Mouse (Mus musculus) intestine, embryonic 14.5 days (tissue): ENCODE measurements around the gene Prpf39. TPM values are rescaled to one million over a fixed set of nuclear protein-coding genes. Genes with fewer than 3 reads are reported as not detected.
A peak's percentile ranks its signal among the peaks of the same experiment; 100 is the strongest.

ENCODE experiments used
- ATAC-seq: fragments of 200-750 bp; cut with Nextera tagmentation; replicated peaks from 2 replicates; pipeline ENCODE4 v1.8.0; 2017; ENCODE audit warnings: low read depth, moderate number of reproducible peaks, moderate TSS enrichment, moderate library complexity; ENCODE audit not compliant: low FRiP score, low TSS enrichment
- DNase-seq: peaks from one replicate; pipeline ENCODE4 v3.0.0-alpha.2; 2018; ENCODE audit warnings: low spot score
- H3K27ac ChIP-seq: fragments of 300-500 bp; sonication (generic); 2 replicates; pipeline ENCODE4 v1.5.1; 2014; ENCODE audit warnings: low read depth, mild to moderate bottlenecking, control low read depth
- H3K27me3 ChIP-seq: fragments of 300-500 bp; sonication (generic); replicated peaks from 2 replicates; pipeline ENCODE4 v1.6.1; 2014; ENCODE audit warnings: low read length, control low read depth; ENCODE audit not compliant: control insufficient read depth, insufficient read depth
- H3K36me3 ChIP-seq: fragments of 300-500 bp; sonication (generic); 2 replicates; pipeline ENCODE4 v1.6.1; 2014; ENCODE audit warnings: low read length, control low read depth; ENCODE audit not compliant: control insufficient read depth, insufficient read depth
- H3K4me1 ChIP-seq: fragments of 300-500 bp; sonication (generic); replicated peaks from 2 replicates; pipeline ENCODE4 v1.6.1; 2014; ENCODE audit warnings: low read length, control low read depth, mixed read lengths; ENCODE audit not compliant: control insufficient read depth, insufficient read depth
- H3K4me2 ChIP-seq: fragments of 300-500 bp; sonication (generic); 2 replicates; pipeline ENCODE4 v1.6.1; 2014; ENCODE audit warnings: low read length
- H3K4me3 ChIP-seq: fragments of 300-500 bp; sonication (generic); 2 replicates; pipeline ENCODE4 v1.5.1; 2014; ENCODE audit warnings: low read depth, low read length, control low read depth, mixed read lengths
- H3K9ac ChIP-seq: fragments of 300-500 bp; sonication (generic); 2 replicates; pipeline ENCODE4 v1.6.1; 2014; ENCODE audit warnings: mild to moderate bottlenecking, low read length
- H3K9me3 ChIP-seq: fragments of 300-500 bp; sonication (generic); 2 replicates; pipeline ENCODE4 v1.6.1; 2016; ENCODE audit warnings: low read length, control low read depth; ENCODE audit not compliant: control insufficient read depth
- WGBS: fragments of 180-500 bp; shearing (Covaris S2); extraction: QIAGEN DNeasy Blood & Tissue Kit; methylation state at CpG from one replicate; pipeline ENCODE4 v1.1.7; 2014; 5-methylcytosine and 5-hydroxymethylcytosine counted together
- polyA plus RNA-seq: library from polyadenylated mRNA; unstranded; fragments of >200 nt; fragmentation: Nextera tagmentation; extraction: Ambion mirVana; gene quantifications from 2 replicates; pipeline ENCODE4 v1.2.1, GENCODE M21; 2014

Gene Prpf39
- polyA plus RNA-seq: 56.4 and 58.7 TPM in 2 replicates

- H3K4me1 ChIP-seq: peaks cover 12% of the 10 kb centered on the region
- ATAC-seq: peak; percentile 96
- H3K27me3 ChIP-seq: no peaks in the 10 kb centered on the region
- peak within 1 kb of the TSS; percentile 93 for H3K9ac ChIP-seq
- no peaks in the 10 kb centered on the region for H3K9me3 ChIP-seq
- peak within 1 kb of the TSS; percentile 70 for H3K4me2 ChIP-seq
- DNase-seq: peak; percentile 92
- peak within 1 kb of the TSS; percentile 86 for H3K27ac ChIP-seq
- peak within 1 kb of the TSS; percentile 95 for H3K4me3 ChIP-seq
- under 1% methylated on average over 65 of the region's 65 CpGs for WGBS
- peaks cover 3% of the 10 kb centered on the region; the same call in 1 of the 2 replicates for H3K36me3 ChIP-seq
These were observed at the start of gene Prpf39 for GRCm38 (mm10) chr12:65036190-65036870. Gene Prpf39, plus strand, starts transcription at chr12:65036333.

GRCm38 (mm10) chr12:65007725-65008124 is 28.4 kb upstream of the Prpf39 start:
- Histone ChIP-seq H3K27me3 (no peaks in the 10 kb centered on the region), H3K9me3 (no peaks in the 10 kb centered on the region), H3K4me1 (no peaks in the 10 kb centered on the region), H3K27ac (no peak overlapping the region), H3K4me2 (no peak overlapping the region), H3K9ac (no peak overlapping the region), H3K4me3 (no peak overlapping the region), H3K36me3 (peaks cover 87% of the 10 kb centered on the region)
- WGBS: 86% methylated on average over 3 of the region's 3 CpGs
- ATAC-seq: no peak
- DNase-seq: no peak

GRCm38 (mm10) chr12:65022842-65023241 is 13.3 kb upstream of the Prpf39 start:
- Histone ChIP-seq H3K9me3 (no peaks in the 10 kb centered on the region), H3K4me3 (no peak overlapping the region), H3K36me3 (peaks cover 21% of the 10 kb centered on the region; the same call in 1 of the 2 replicates), H3K27me3 (no peaks in the 10 kb centered on the region), H3K9ac (no peak overlapping the region), H3K27ac (no peak overlapping the region), H3K4me1 (no peaks in the 10 kb centered on the region), H3K4me2 (no peak overlapping the region)
- DNase-seq (no peak), ATAC-seq (no peak)
- WGBS: 97% methylated on average over 6 of the region's 6 CpGs

GRCm38 (mm10) chr12:65035839-65036189 is 319 bp upstream of the Prpf39 start:
- ATAC-seq: no peak
- peaks cover 1% of the 10 kb centered on the region; the same call in 1 of the 2 replicates for H3K36me3 ChIP-seq
- H3K4me3 ChIP-seq: peak overlapping the region; percentile 95
- 52% methylated on average over 8 of the region's 8 CpGs for WGBS
- no peak overlapping the region for H3K27ac ChIP-seq
- peaks cover 12% of the 10 kb centered on the region for H3K4me1 ChIP-seq
- no peaks in the 10 kb centered on the region for H3K27me3 ChIP-seq
- no peak for DNase-seq
- peak overlapping the region; percentile 93 for H3K9ac ChIP-seq
- H3K9me3 ChIP-seq: no peaks in the 10 kb centered on the region
- H3K4me2 ChIP-seq: peak overlapping the region; percentile 70

- peak overlapping the region; percentile 70 for H3K4me2 ChIP-seq
These were observed 886 bp downstream of the Prpf39 start for GRCm38 (mm10) chr12:65036892-65037545.

GRCm38 (mm10) chr12:65037546-65037937 is 1.4 kb downstream of the Prpf39 start:
- Histone ChIP-seq H3K4me3 (peak overlapping the region; percentile 95), H3K27ac (no peak overlapping the region), H3K27me3 (no peaks in the 10 kb centered on the region), H3K9me3 (no peaks in the 10 kb centered on the region), H3K4me1 (peaks cover 12% of the 10 kb centered on the region), H3K36me3 (peaks cover 5% of the 10 kb centered on the region), H3K9ac (peak overlapping the region; percentile 93), H3K4me2 (peak overlapping the region; percentile 70)
- DNase-seq (no peak), ATAC-seq (no peak)
- WGBS: 27% methylated on average over 4 of the region's 4 CpGs

More at GRCm38 (mm10) chr12:65036892-65037545, 886 bp downstream of the Prpf39 start:
- DNase-seq (no peak), ATAC-seq (peak; percentile 3; the same call in 1 of the 2 replicates)
- Histone ChIP-seq H3K27ac (no peak overlapping the region), H3K27me3 (no peaks in the 10 kb centered on the region), H3K4me1 (peaks cover 12% of the 10 kb centered on the region), H3K4me3 (peak overlapping the region; percentile 95), H3K36me3 (peaks cover 3% of the 10 kb centered on the region; the same call in 1 of the 2 replicates), H3K9me3 (no peaks in the 10 kb centered on the region), H3K9ac (peak overlapping the region; percentile 93)
- 13% methylated on average over 18 of the region's 18 CpGs for WGBS

- Histone ChIP-seq H3K27me3 (no peaks in the 10 kb centered on the region), H3K4me2 (no peak overlapping the region), H3K4me3 (no peak overlapping the region), H3K9me3 (no peaks in the 10 kb centered on the region), H3K36me3 (peaks cover 57% of the 10 kb centered on the region), H3K27ac (no peak overlapping the region), H3K9ac (no peak overlapping the region), H3K4me1 (no peaks in the 10 kb centered on the region)
- DNase-seq (no peak), ATAC-seq (no peak)
These were observed 12.7 kb downstream of the Prpf39 start for GRCm38 (mm10) chr12:65048799-65049198.

GRCm38 (mm10) chr12:65058203-65058602 is 22.1 kb downstream of the Prpf39 start:
- Histone ChIP-seq H3K36me3 (peaks cover 86% of the 10 kb centered on the region), H3K9ac (no peak overlapping the region), H3K4me3 (no peak overlapping the region), H3K4me1 (no peaks in the 10 kb centered on the region), H3K9me3 (no peaks in the 10 kb centered on the region), H3K4me2 (no peak overlapping the region), H3K27ac (no peak overlapping the region), H3K27me3 (no peaks in the 10 kb centered on the region)
- DNase-seq (no peak), ATAC-seq (no peak)
- 86% methylated on average over 2 of the region's 2 CpGs for WGBS
